In the genomic region with DNA sequence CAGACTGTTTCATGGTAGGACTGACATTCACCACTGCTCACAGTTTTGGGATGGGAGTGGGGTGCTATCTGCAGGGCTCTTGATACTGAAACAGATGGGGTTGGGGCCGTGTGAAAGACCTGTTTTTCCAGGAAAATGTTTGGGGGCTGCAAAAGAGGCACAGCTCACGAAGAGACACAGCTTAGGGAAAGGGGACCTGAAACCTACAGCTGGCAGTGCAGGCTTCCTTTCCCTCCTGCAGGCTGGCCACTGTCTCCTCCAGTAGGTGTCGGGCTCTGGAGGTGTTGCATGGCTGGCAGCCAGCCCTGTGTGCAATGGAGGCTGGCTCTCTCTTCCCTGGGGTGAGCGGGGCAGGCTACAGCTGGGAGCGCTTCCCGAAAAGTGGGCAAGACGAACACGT, we compare ENCODE assay signal across 20 mouse cellular contexts. TPM values are rescaled to one million over a fixed set of nuclear protein-coding genes. Genes with fewer than 3 reads are reported as not detected.
DNase-seq lines count a peak whose midpoint lies in the region; ATAC-seq and TF ChIP-seq lines count a peak whose summit lies in the region.
"Had no signal": no experiment of that assay in that cellular context is flagged by ENCODE, and none has a peak within 500 bp of the region (broad histone marks: within the 10 kb centered on the region; RNA-seq: fewer than 3 reads in every experiment).

No protein-coding gene starts in this region.

- H3K9ac ChIP-seq in neural tube, embryonic 13.5 days: peak overlapping the region; percentile 45; the same call in 1 of the 2 replicates
- 0 out of 2 replicates have a peak overlapping the region, but pooled peaks have one; percentile 5 for H3K9ac ChIP-seq in neural tube, embryonic 15.5 days (replicated peaks)
- H3K9ac ChIP-seq: forebrain, embryonic 15.5 days; neural tube, embryonic 12.5 days had no signal

- no peak overlapping the region for H3K4me3 ChIP-seq in layer of hippocampus, adult 2 months
- no peak overlapping the region for H3K4me3 ChIP-seq in neural tube, embryonic 13.5 days
- H3K4me3 ChIP-seq in cortical plate, adult 2 months (ENCODE audit: insufficient read depth, low read length): no peak overlapping the region
- H3K4me3 ChIP-seq in neural tube, embryonic 15.5 days (replicated peaks): no peak overlapping the region
- H3K4me3 ChIP-seq: forebrain, embryonic 15.5 days; neural tube, embryonic 12.5 days had no signal

- H3K4me1 ChIP-seq in neural tube, embryonic 13.5 days (replicated peaks): peaks cover 15% of the 10 kb centered on the region
- peaks cover 4% of the 10 kb centered on the region for H3K4me1 ChIP-seq in cortical plate, adult 2 months (ENCODE audit: control insufficient read depth, insufficient read depth, low read length)
- peaks cover 9% of the 10 kb centered on the region; the same call in 1 of the 2 replicates for H3K4me1 ChIP-seq in neural tube, embryonic 15.5 days

- H3K4me2 ChIP-seq in neural tube, embryonic 13.5 days: no peak overlapping the region
- H3K4me2 ChIP-seq in neural tube, embryonic 15.5 days: no peak overlapping the region
- H3K4me2 ChIP-seq: forebrain, embryonic 15.5 days; neural tube, embryonic 12.5 days had no signal

- DNase-seq in layer of hippocampus, adult 2 months (ENCODE audit: low spot score in 2 of 2): no peak
- no peak for DNase-seq in layer of hippocampus, postnatal 36 days
- DNase-seq in neural tube, embryonic 10.5 days (ENCODE audit: extremely low spot score, low spot score): no peak
- DNase-seq in adrenal gland, adult 8-10 months: no peak
- DNase-seq: cerebellum, adult 9-11 months; embryo, embryonic 11 days; gastrocnemius, postnatal 14 days; heart, postnatal 10 days; kidney, adult 18-20 months; kidney, postnatal 10 days; lung, adult 2 months; lung, postnatal 4 days; thymus, postnatal 14 days had no signal

- H3K27ac ChIP-seq in layer of hippocampus, adult 2 months: peak overlapping the region; percentile 78
- peak overlapping the region; percentile 43 for H3K27ac ChIP-seq in neural tube, embryonic 13.5 days (replicated peaks)
- H3K27ac ChIP-seq in cortical plate, adult 2 months (ENCODE audit: insufficient read depth, low read length): peak overlapping the region; percentile 15
- H3K27ac ChIP-seq in neural tube, embryonic 15.5 days (replicated peaks): 0 out of 2 replicates have a peak overlapping the region, but pooled peaks have one; percentile 13
- H3K27ac ChIP-seq: forebrain, embryonic 15.5 days; neural tube, embryonic 12.5 days; stomach, postnatal 0 days had no signal

- 58% methylated on average over 8 of the region's 8 CpGs for whole genome bisulfite sequencing in neural tube, embryonic 13.5 days
- 60% methylated on average over 8 of the region's 8 CpGs for WGBS in neural tube, embryonic 15.5 days

- no peak for ATAC-seq in neural tube, embryonic 13.5 days (ENCODE audit: low read depth)
- ATAC-seq in neural tube, embryonic 15.5 days (ENCODE audit: low FRiP score): no peak
- ATAC-seq: forebrain, embryonic 15.5 days had no signal

- no peak for TF ChIP-seq POLR2A in cortical plate, adult 2 months (IDR thresholded peaks at IDR 0.05; ENCODE audit: extremely low read depth, insufficient read depth, low read length)

- no peaks in the 10 kb centered on the region for H3K9me3 ChIP-seq in neural tube, embryonic 13.5 days
- H3K9me3 ChIP-seq in neural tube, embryonic 15.5 days (replicated peaks): no peaks in the 10 kb centered on the region
- H3K9me3 ChIP-seq: forebrain, embryonic 15.5 days; neural tube, embryonic 12.5 days had no signal

- no peaks in the 10 kb centered on the region for H3K36me3 ChIP-seq in neural tube, embryonic 13.5 days
- H3K36me3 ChIP-seq in neural tube, embryonic 15.5 days: no peaks in the 10 kb centered on the region
- H3K36me3 ChIP-seq: forebrain, embryonic 15.5 days; G1E; neural tube, embryonic 12.5 days had no signal

- H3K27me3 ChIP-seq in neural tube, embryonic 13.5 days: no peaks in the 10 kb centered on the region
- no peaks in the 10 kb centered on the region; the same call in 1 of the 2 replicates for H3K27me3 ChIP-seq in neural tube, embryonic 15.5 days (replicated peaks)
- H3K27me3 ChIP-seq: forebrain, embryonic 15.5 days; neural tube, embryonic 12.5 days had no signal

- TF ChIP-seq CTCF in layer of hippocampus, adult 2 months (conservative IDR thresholded peaks at IDR 0.05): peak; percentile 45
- TF ChIP-seq CTCF in cortical plate, adult 2 months (IDR thresholded peaks at IDR 0.05; ENCODE audit: extremely low read depth, insufficient read depth, low read length): no peak

RNA-seq across cellular contexts. Expression of gene Nphp4, which starts 48.2 kb away (rescaled TPM):
- total RNA-seq in layer of hippocampus, adult 2 months (2021): 10 to 100 TPM; 28.3 to 29.7 TPM
- 10 to 100 TPM; 26.6 to 30.1 TPM for total RNA-seq in layer of hippocampus, postnatal 36 days (2021)
- polyA plus RNA-seq in neural tube, embryonic 13.5 days (2015; fragmentation: Nextera tagmentation; extraction: Ambion mirVana): 4.9 and 5.4 TPM in 2 replicates
- 14.8 and 15.7 TPM in 2 replicates for polyA plus RNA-seq in cortical plate, adult 2 months (2012; rRNA removed)
- polyA plus RNA-seq in neural tube, embryonic 15.5 days (2015; fragmentation: Nextera tagmentation; extraction: Ambion mirVana): 4.9 and 5.4 TPM in 2 replicates
- 1 to 10 TPM; 2.8 to 6.3 (median 4.6) TPM for total RNA-seq in adrenal gland, adult 8-10 months (2022)
- total RNA-seq: G1E had no signal
- polyA plus RNA-seq: G1E had no signal

RNA-seq across cellular contexts. Expression of gene Kcnab2, which starts 49.4 kb away (rescaled TPM):
- 100 to 1,000 TPM; 740 to 785 TPM for total RNA-seq in layer of hippocampus, adult 2 months (2021)
- 100 to 1,000 TPM; 725 to 726 TPM for total RNA-seq in layer of hippocampus, postnatal 36 days (2021)
- 29.3 and 32.6 TPM in 2 replicates for polyA plus RNA-seq in neural tube, embryonic 13.5 days (2015; fragmentation: Nextera tagmentation; extraction: Ambion mirVana)
- 245 and 267 TPM in 2 replicates for polyA plus RNA-seq in cortical plate, adult 2 months (2012; rRNA removed)
- polyA plus RNA-seq in neural tube, embryonic 15.5 days (2015; fragmentation: Nextera tagmentation; extraction: Ambion mirVana): 37.1 and 50.5 TPM in 2 replicates
- 1 to 10 TPM; 4.7 to 8.9 (median 8.0) TPM for total RNA-seq in adrenal gland, adult 8-10 months (2022)
- total RNA-seq: G1E had no signal

Comparison
In these comparisons a context has a peak if more than half of its experiments do, and no peak if none do; other contexts are left out.
1. H3K27ac ChIP-seq: peak in every context shown above with its lines; median percentile 78 in layer of hippocampus, adult 2 months; 43 in neural tube, embryonic 13.5 days; 15 in cortical plate, adult 2 months; 13 in neural tube, embryonic 15.5 days.
2. RNA of gene Kcnab2, which starts 49.4 kb away (total RNA-seq): 740 to 785 TPM in layer of hippocampus, adult 2 months and 725 to 726 TPM in layer of hippocampus, postnatal 36 days; 4.7 to 8.9 TPM in adrenal gland, adult 8-10 months; every median in the first group is over 10 times any median in the second.